Mouse (Mus musculus) erythroblast, embryonic 14.5 days (primary cell): ENCODE results near the gene Secisbp2l.

Source experiments
- GATA1 ChIP-seq: IDR thresholded peaks from 2 replicates; pipeline ENCODE4 v1.6.1; 2012; ENCODE audit warnings: low read length, inconsistent platforms, mixed read lengths
- TAL1 ChIP-seq: IDR thresholded peaks from 3 replicates; pipeline ENCODE4 v1.6.1; 2012; ENCODE audit warnings: low read length, inconsistent platforms, mixed read lengths

- TF ChIP-seq GATA1 (no peak), TAL1 (no peak)
Measured at GRCm38 (mm10) chr2:125781006-125781405, 1.7 kb downstream of the Secisbp2l start.
